Mouse (Mus musculus): ENCODE data around the gene Foxk1. TPM values are rescaled to one million over a fixed set of nuclear protein-coding genes. Genes with fewer than 3 reads are reported as not detected.

Foxk1 gene
- total RNA-seq, 1 experiment, result 10.7 TPM

DNA sequence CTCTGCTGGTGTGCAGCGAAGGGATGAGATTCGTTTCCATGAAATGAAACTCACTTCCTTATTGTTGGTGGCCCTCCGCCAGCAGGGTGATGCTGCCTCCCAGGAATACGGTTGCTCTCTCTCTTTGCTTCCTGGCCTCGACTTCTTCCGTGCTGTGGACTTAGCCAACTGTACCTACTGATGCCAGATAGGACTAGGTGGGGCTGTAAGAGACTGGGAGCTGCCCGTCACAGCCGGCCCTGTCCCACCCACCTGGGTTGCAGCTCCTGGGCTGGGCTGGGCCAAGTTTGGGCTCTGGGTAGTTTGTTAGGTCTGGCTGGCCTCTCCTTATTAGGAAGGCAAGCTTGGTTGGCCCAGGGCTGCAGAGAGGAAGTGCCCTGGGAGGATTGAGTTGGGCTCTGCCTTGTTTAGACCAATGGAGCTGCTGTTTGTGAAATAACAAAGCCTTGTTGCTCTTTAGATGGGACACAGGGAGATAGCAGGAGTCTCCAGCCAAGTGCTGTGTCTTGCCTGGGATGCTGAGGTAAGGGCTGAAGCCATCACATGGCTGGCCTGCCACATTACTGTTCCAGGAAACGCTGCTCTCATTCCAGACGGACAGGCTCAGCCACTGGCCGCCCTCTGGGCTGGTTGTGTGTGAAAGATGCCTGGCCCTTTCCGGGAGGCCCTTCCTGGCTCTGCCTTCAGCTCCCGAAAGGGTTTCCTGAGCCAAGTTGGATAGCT is 23.5 kb downstream of the Foxk1 start:
- DNase-seq (ENCODE audit: low read depth, low spot score), result no peak
- in situ Hi-C loops (cut with MboI; ENCODE audit: low sequenced_read_pairs in 2 of 2, unreplicated experiment in 2 of 2), result no loop called here
- Histone ChIP-seq H3K36me3 (ENCODE audit: control insufficient read depth, insufficient read depth, low read length, poor library complexity, severe bottlenecking) (peaks cover 2% of the 10 kb centered on the region; the same call in 1 of the 2 replicates), H3K27ac (ENCODE audit: insufficient read depth, low read depth, low read length, poor library complexity, severe bottlenecking) (no peak overlapping the region), H3K9me3 (ENCODE audit: control insufficient read depth, insufficient read depth, low read depth, low read length) (no peaks in the 10 kb centered on the region), H3K4me1 (ENCODE audit: control insufficient read depth in 2 of 2, insufficient read depth in 2 of 2, low read length in 2 of 2, poor library complexity in 1 of 2) (peaks cover 4 to 25% of the 10 kb centered on the region in 2 experiments), H3K4me3 (ENCODE audit: insufficient read depth in 1 of 2, low read depth in 1 of 2, low read length in 2 of 2, poor library complexity in 1 of 2, severe bottlenecking in 1 of 2) (no peak overlapping the region), H3K9ac (ENCODE audit: insufficient read depth, low read depth, low read length, poor library complexity, severe bottlenecking) (no peak overlapping the region)
- TF ChIP-seq ZNF384 (IDR thresholded peaks at IDR 0.05; ENCODE audit: low read depth, low read length), result no peak
- TF ChIP-seq ZC3H11A (IDR thresholded peaks at IDR 0.05; ENCODE audit: borderline replicate concordance, low read depth, low read length), result no peak
- TF ChIP-seq MAFK (IDR thresholded peaks at IDR 0.05; ENCODE audit: insufficient read depth, low read depth, low read length), result no peak
- TF ChIP-seq CHD2 (IDR thresholded peaks at IDR 0.05; ENCODE audit: low read depth, low read length), result no peak
- TF ChIP-seq HCFC1 (IDR thresholded peaks at IDR 0.05; ENCODE audit: borderline replicate concordance, insufficient read depth, low read length), result no peak

DNA sequence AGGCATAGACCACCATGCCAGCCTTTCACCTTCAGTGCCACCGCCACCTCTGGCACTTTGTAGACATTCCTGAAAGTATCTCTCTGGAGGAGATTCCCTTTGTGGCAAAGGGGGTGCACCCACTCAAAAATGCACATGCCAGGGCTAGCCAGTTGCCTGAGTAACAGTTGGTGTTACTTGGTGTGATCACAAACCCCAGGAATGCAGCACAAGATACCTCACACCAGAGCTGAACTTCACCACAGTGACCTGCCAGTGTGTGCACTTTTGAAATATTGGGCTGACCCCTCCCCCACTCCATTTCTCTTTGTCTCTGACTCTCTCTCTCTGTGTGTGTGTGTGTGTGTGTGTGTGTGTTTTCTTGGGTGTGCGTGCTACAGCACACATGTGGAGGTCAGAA is 25.2 kb downstream of the Foxk1 start:
- H3K36me3 ChIP-seq (ENCODE audit: control insufficient read depth, insufficient read depth, low read length, poor library complexity, severe bottlenecking), result no peaks in the 10 kb centered on the region
- no peak overlapping the region for H3K9ac ChIP-seq (ENCODE audit: insufficient read depth, low read depth, low read length, poor library complexity, severe bottlenecking)
- in situ Hi-C loops (cut with MboI; ENCODE audit: low sequenced_read_pairs in 2 of 2, unreplicated experiment in 2 of 2), result no loop called here
- TF ChIP-seq ZNF384 (IDR thresholded peaks at IDR 0.05; ENCODE audit: low read depth, low read length) (no peak), ZC3H11A (IDR thresholded peaks at IDR 0.05; ENCODE audit: borderline replicate concordance, low read depth, low read length) (no peak), MAFK (IDR thresholded peaks at IDR 0.05; ENCODE audit: insufficient read depth, low read depth, low read length) (no peak), CHD2 (IDR thresholded peaks at IDR 0.05; ENCODE audit: low read depth, low read length) (no peak), HCFC1 (IDR thresholded peaks at IDR 0.05; ENCODE audit: borderline replicate concordance, insufficient read depth, low read length) (no peak)
- no peaks in the 10 kb centered on the region for H3K9me3 ChIP-seq (ENCODE audit: control insufficient read depth, insufficient read depth, low read depth, low read length)
- no peak for DNase-seq (ENCODE audit: low read depth, low spot score)
- no peak overlapping the region for H3K27ac ChIP-seq (ENCODE audit: insufficient read depth, low read depth, low read length, poor library complexity, severe bottlenecking)
- no peak overlapping the region for H3K4me3 ChIP-seq (ENCODE audit: insufficient read depth in 1 of 2, low read depth in 1 of 2, low read length in 2 of 2, poor library complexity in 1 of 2, severe bottlenecking in 1 of 2)
- H3K4me1 ChIP-seq (ENCODE audit: control insufficient read depth in 2 of 2, insufficient read depth in 2 of 2, low read length in 2 of 2, poor library complexity in 1 of 2), result peaks cover 6 to 34% of the 10 kb centered on the region in 2 experiments

DNA sequence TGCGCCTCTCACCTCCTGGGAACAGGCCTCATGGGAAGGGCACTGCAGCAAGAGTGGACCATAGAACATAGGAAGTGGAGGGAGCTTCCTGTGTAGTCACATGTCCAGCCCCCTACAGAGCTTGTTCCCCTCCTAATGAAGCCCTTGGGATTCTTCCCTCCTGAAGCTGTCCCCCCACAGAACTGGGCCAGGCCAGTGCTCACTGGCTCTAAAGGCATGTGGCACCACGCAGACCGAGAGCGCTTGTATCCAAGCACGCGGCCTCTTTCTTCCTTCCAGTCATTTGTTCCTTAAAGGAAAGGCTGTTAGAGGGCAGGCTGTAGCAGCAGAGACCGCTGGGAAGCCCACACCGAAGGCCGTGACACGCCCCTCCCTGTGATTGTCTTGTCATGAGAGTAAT is 26.6 kb downstream of the Foxk1 start:
- peaks cover 6 to 40% of the 10 kb centered on the region in 2 experiments; a peak in 3 of 4 replicates for H3K4me1 ChIP-seq (ENCODE audit: control insufficient read depth in 2 of 2, insufficient read depth in 2 of 2, low read length in 2 of 2, poor library complexity in 1 of 2)
- H3K9me3 ChIP-seq (ENCODE audit: control insufficient read depth, insufficient read depth, low read depth, low read length), result no peaks in the 10 kb centered on the region
- no peak for DNase-seq (ENCODE audit: low read depth, low spot score)
- no peak overlapping the region for H3K9ac ChIP-seq (ENCODE audit: insufficient read depth, low read depth, low read length, poor library complexity, severe bottlenecking)
- no peak overlapping the region for H3K4me3 ChIP-seq (ENCODE audit: insufficient read depth in 1 of 2, low read depth in 1 of 2, low read length in 2 of 2, poor library complexity in 1 of 2, severe bottlenecking in 1 of 2)
- no peak overlapping the region for H3K27ac ChIP-seq (ENCODE audit: insufficient read depth, low read depth, low read length, poor library complexity, severe bottlenecking)
- in situ Hi-C loops (cut with MboI; ENCODE audit: low sequenced_read_pairs in 2 of 2, unreplicated experiment in 2 of 2), result no loop called here
- TF ChIP-seq CHD2 (IDR thresholded peaks at IDR 0.05; ENCODE audit: low read depth, low read length) (no peak), ZC3H11A (IDR thresholded peaks at IDR 0.05; ENCODE audit: borderline replicate concordance, low read depth, low read length) (no peak), HCFC1 (IDR thresholded peaks at IDR 0.05; ENCODE audit: borderline replicate concordance, insufficient read depth, low read length) (no peak), ZNF384 (IDR thresholded peaks at IDR 0.05; ENCODE audit: low read depth, low read length) (no peak), MAFK (IDR thresholded peaks at IDR 0.05; ENCODE audit: insufficient read depth, low read depth, low read length) (no peak)
- no peaks in the 10 kb centered on the region for H3K36me3 ChIP-seq (ENCODE audit: control insufficient read depth, insufficient read depth, low read length, poor library complexity, severe bottlenecking)

DNA sequence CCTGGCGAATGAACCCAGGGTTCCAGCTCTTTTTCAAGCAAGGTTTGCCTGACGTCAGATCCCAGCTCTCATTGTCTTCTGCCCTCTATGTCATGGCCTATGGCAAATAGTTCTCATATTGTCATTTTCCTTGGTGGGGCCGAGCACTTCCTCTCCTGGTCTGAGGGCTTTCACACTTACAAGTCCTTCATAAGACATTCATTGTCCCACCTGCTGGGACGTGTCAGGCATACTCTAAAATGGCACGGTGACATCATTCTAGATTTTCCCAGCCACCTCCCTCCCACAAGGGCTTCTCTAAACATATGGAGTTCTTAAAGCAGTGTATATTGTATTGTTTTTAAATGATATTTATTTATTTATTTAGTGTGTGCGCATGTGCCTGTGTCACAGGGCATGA is 27.4 kb downstream of the Foxk1 start:
- no peaks in the 10 kb centered on the region; the same call in 1 of the 2 replicates for H3K36me3 ChIP-seq (ENCODE audit: control insufficient read depth, insufficient read depth, low read length, poor library complexity, severe bottlenecking)
- in situ Hi-C loops (cut with MboI; ENCODE audit: low sequenced_read_pairs in 2 of 2, unreplicated experiment in 2 of 2), result no loop called here
- no peak overlapping the region for H3K4me3 ChIP-seq (ENCODE audit: insufficient read depth in 1 of 2, low read depth in 1 of 2, low read length in 2 of 2, poor library complexity in 1 of 2, severe bottlenecking in 1 of 2)
- DNase-seq (ENCODE audit: low read depth, low spot score), result no peak
- peaks cover 8 to 40% of the 10 kb centered on the region in 2 experiments; a peak in 3 of 4 replicates for H3K4me1 ChIP-seq (ENCODE audit: control insufficient read depth in 2 of 2, insufficient read depth in 2 of 2, low read length in 2 of 2, poor library complexity in 1 of 2)
- no peak overlapping the region for H3K27ac ChIP-seq (ENCODE audit: insufficient read depth, low read depth, low read length, poor library complexity, severe bottlenecking)
- H3K9ac ChIP-seq (ENCODE audit: insufficient read depth, low read depth, low read length, poor library complexity, severe bottlenecking), result 0 out of 2 replicates have a peak overlapping the region, but pooled peaks have one; percentile 14
- H3K9me3 ChIP-seq (ENCODE audit: control insufficient read depth, insufficient read depth, low read depth, low read length), result no peaks in the 10 kb centered on the region
- TF ChIP-seq HCFC1 (IDR thresholded peaks at IDR 0.05; ENCODE audit: borderline replicate concordance, insufficient read depth, low read length), result no peak
- no peak for TF ChIP-seq ZNF384 (IDR thresholded peaks at IDR 0.05; ENCODE audit: low read depth, low read length)
- no peak for TF ChIP-seq ZC3H11A (IDR thresholded peaks at IDR 0.05; ENCODE audit: borderline replicate concordance, low read depth, low read length)
- TF ChIP-seq CHD2 (IDR thresholded peaks at IDR 0.05; ENCODE audit: low read depth, low read length), result no peak
- TF ChIP-seq MAFK (IDR thresholded peaks at IDR 0.05; ENCODE audit: insufficient read depth, low read depth, low read length), result no peak
